Mouse (Mus musculus) MEL (cell line): ENCODE measurements at regions not wholly inside any gene's neighbourhood (a gene's known extent, or its start where the extent isn't known, plus 50 kb on each side); places are given as distances from the start of the nearest gene placed in this dataset.

Experiments used
- DNase-seq: peaks from one replicate; pipeline ENCODE4 v3.0.0; 2011; ENCODE audit warnings: low read depth, low spot score
- H3K27ac ChIP-seq: 2 replicates; pipeline ENCODE4 v1.5.1; 2012; ENCODE audit warnings: low read depth, mild to moderate bottlenecking, control low read depth, low read length, moderate library complexity; ENCODE audit not compliant: control insufficient read depth
- H3K27me3 ChIP-seq, 2 experiments: fragments of 150-350 bp in 1 of 2; sonication (generic) in 1 of 2; 2 replicates each; pipeline ENCODE4 v1.6.1; 2012; ENCODE audit warnings: low read length in 2 of 2, mild to moderate bottlenecking in 2 of 2, improper control_type of control experiment in 1 of 2, moderate library complexity in 1 of 2; ENCODE audit not compliant: insufficient read depth in 2 of 2, control insufficient read depth in 1 of 2
- H3K36me3 ChIP-seq, 2 experiments: 2 replicates each; pipeline ENCODE4 v1.6.1; 2012 to 2014; ENCODE audit warnings: low read length in 2 of 2, improper control_type of control experiment in 1 of 2, inconsistent platforms in 1 of 2, mild to moderate bottlenecking in 1 of 2; ENCODE audit not compliant: insufficient read depth in 2 of 2, control insufficient read depth in 1 of 2
- H3K4me1 ChIP-seq, 2 experiments: fragments of 150-350 bp in 1 of 2; sonication (generic) in 1 of 2; 2 replicates each; pipeline ENCODE4 v1.6.1; 2012; ENCODE audit warnings: low read length in 2 of 2, improper control_type of control experiment in 1 of 2, mild to moderate bottlenecking in 1 of 2; ENCODE audit not compliant: insufficient read depth in 2 of 2, control insufficient read depth in 1 of 2
- H3K4me3 ChIP-seq, 2 experiments: fragments of 150-350 bp in 1 of 2; sonication (generic) in 1 of 2; 2 replicates each; pipeline ENCODE4 v1.5.1; 2012; ENCODE audit warnings: low read depth in 2 of 2, low read length in 2 of 2, mild to moderate bottlenecking in 2 of 2, moderate library complexity in 2 of 2, control low read depth in 1 of 2, improper control_type of control experiment in 1 of 2; ENCODE audit not compliant: control insufficient read depth in 1 of 2, insufficient read depth in 1 of 2
- H3K79me2 ChIP-seq: 2 replicates; pipeline ENCODE4 v1.6.1; 2012; ENCODE audit warnings: mild to moderate bottlenecking, low read length, moderate library complexity; ENCODE audit not compliant: control insufficient read depth, poor library complexity, insufficient read depth
- H3K9ac ChIP-seq: 2 replicates; pipeline ENCODE4 v1.6.1; 2012; ENCODE audit warnings: low read depth, mild to moderate bottlenecking, control low read depth, low read length, moderate library complexity; ENCODE audit not compliant: control insufficient read depth, poor library complexity, severe bottlenecking
- H3K9me3 ChIP-seq: fragments of 150-350 bp; sonication (generic); replicated peaks from 2 replicates; pipeline ENCODE4 v1.6.1; 2012; ENCODE audit warnings: mild to moderate bottlenecking, low read length, improper control_type of control experiment, moderate library complexity; ENCODE audit not compliant: insufficient read depth
- E2F4 ChIP-seq: IDR thresholded peaks from 2 replicates; pipeline ENCODE4 v1.6.1; 2011; ENCODE audit warnings: low read depth, low read length, improper control_type of control experiment, borderline replicate concordance
- EP300 ChIP-seq, 2 experiments: IDR thresholded peaks; 2 replicates each; pipeline ENCODE4 v1.6.1; 2011; ENCODE audit warnings: improper control_type of control experiment in 2 of 2, low read length in 2 of 2, low read depth in 1 of 2, mild to moderate bottlenecking in 1 of 2
- GABPA ChIP-seq: IDR thresholded peaks from 2 replicates; pipeline ENCODE4 v1.6.1; 2012; ENCODE audit warnings: low read depth, mild to moderate bottlenecking, inconsistent platforms, low read length, improper control_type of control experiment, moderate library complexity
- KAT2A ChIP-seq: conservative IDR thresholded peaks from 2 replicates; pipeline ENCODE4 v1.6.1; 2012; ENCODE audit warnings: low read depth, low read length, improper control_type of control experiment, inconsistent platforms
- MAFK ChIP-seq: IDR thresholded peaks from 2 replicates; pipeline ENCODE4 v1.6.1; 2011; ENCODE audit warnings: low read depth, mild to moderate bottlenecking, low read length, improper control_type of control experiment, borderline replicate concordance
- MAZ ChIP-seq: IDR thresholded peaks from 2 replicates; pipeline ENCODE4 v1.6.1; 2012; ENCODE audit warnings: low read depth, mild to moderate bottlenecking, inconsistent platforms, low read length, improper control_type of control experiment
- MYB ChIP-seq: IDR thresholded peaks from 2 replicates; pipeline ENCODE4 v1.6.1; 2011; ENCODE audit warnings: mild to moderate bottlenecking, low read depth, low read length, improper control_type of control experiment
- NELFE ChIP-seq: IDR thresholded peaks from 2 replicates; pipeline ENCODE4 v1.6.1; 2011; ENCODE audit warnings: low read depth, low read length, improper control_type of control experiment
- POLR2A ChIP-seq, 2 experiments: IDR thresholded peaks; 2 replicates each; pipeline ENCODE4 v1.6.1; 2011 to 2012; ENCODE audit warnings: low read length in 2 of 2, mild to moderate bottlenecking in 2 of 2, control low read depth in 1 of 2, improper control_type of control experiment in 1 of 2, low read depth in 1 of 2, moderate library complexity in 1 of 2; ENCODE audit not compliant: control insufficient read depth in 1 of 2, insufficient read depth in 1 of 2, poor library complexity in 1 of 2
- POLR2AphosphoS5 ChIP-seq: IDR thresholded peaks from 2 replicates; pipeline ENCODE4 v1.6.1; 2012; ENCODE audit warnings: low read depth, borderline replicate concordance, mild to moderate bottlenecking, inconsistent platforms, low read length, moderate library complexity, mixed read lengths
- SIN3A ChIP-seq: IDR thresholded peaks from 2 replicates; pipeline ENCODE4 v1.6.1; 2012; ENCODE audit warnings: low read length, improper control_type of control experiment, inconsistent platforms
- UBTF ChIP-seq: IDR thresholded peaks from 2 replicates; pipeline ENCODE4 v1.6.1; 2012; ENCODE audit warnings: low read depth, mild to moderate bottlenecking, inconsistent platforms, low read length, improper control_type of control experiment, moderate library complexity, borderline replicate concordance; ENCODE audit not compliant: insufficient read depth
- ZC3H11A ChIP-seq: IDR thresholded peaks from 2 replicates; pipeline ENCODE4 v1.6.1; 2012; ENCODE audit warnings: low read depth, mild to moderate bottlenecking, inconsistent platforms, low read length, improper control_type of control experiment
- ZNF384 ChIP-seq: IDR thresholded peaks from 2 replicates; pipeline ENCODE4 v1.6.1; 2012; ENCODE audit warnings: low read depth, mild to moderate bottlenecking, inconsistent platforms, low read length, improper control_type of control experiment

- TF ChIP-seq ZNF384 (no peak), SIN3A (no peak), ZC3H11A (no peak), GABPA (no peak), E2F4 (no peak), KAT2A (no peak), EP300 (IDR thresholded peaks at IDR 0.05; ENCODE audit: low read depth in 1 of 2, low read length in 2 of 2) (no peak), MAFK (no peak), UBTF (no peak)
- TF ChIP-seq, all 39 proteins: peak for 0
- Histone ChIP-seq H3K9ac (no peak overlapping the region), H3K27ac (no peak overlapping the region), H3K4me3 (no peak overlapping the region), H3K9me3 (no peaks in the 10 kb centered on the region), H3K27me3 (no peaks in the 10 kb centered on the region; a peak in 1 of 4 replicates), H3K4me1 (no peaks in the 10 kb centered on the region), H3K79me2 (no peaks in the 10 kb centered on the region), H3K36me3 (no peaks in the 10 kb centered on the region)
- no peak for DNase-seq
These were observed 74.8 kb upstream of the Cpm start for GRCm38 (mm10) chr10:117554533-117554932.

- no peaks in the 10 kb centered on the region for H3K9me3 ChIP-seq
- H3K4me1 ChIP-seq: no peaks in the 10 kb centered on the region
- H3K27me3 ChIP-seq: no peaks in the 10 kb centered on the region; a peak in 1 of 4 replicates
- TF ChIP-seq POLR2AphosphoS5 (no peak), NELFE (no peak)
- H3K9ac ChIP-seq: no peak overlapping the region
- no peak for DNase-seq
- no peaks in the 10 kb centered on the region for H3K79me2 ChIP-seq
- H3K36me3 ChIP-seq: no peaks in the 10 kb centered on the region
- H3K4me3 ChIP-seq: no peak overlapping the region
- H3K27ac ChIP-seq: no peak overlapping the region
These were observed 75.8 kb upstream of the Cpm start for GRCm38 (mm10) chr10:117553211-117554186.

- Histone ChIP-seq H3K36me3 (no peaks in the 10 kb centered on the region), H3K4me3 (no peak overlapping the region), H3K79me2 (no peaks in the 10 kb centered on the region), H3K27me3 (no peaks in the 10 kb centered on the region; a peak in 1 of 4 replicates), H3K4me1 (no peaks in the 10 kb centered on the region), H3K9ac (no peak overlapping the region), H3K9me3 (no peaks in the 10 kb centered on the region), H3K27ac (no peak overlapping the region)
- TF ChIP-seq MYB (no peak), MAZ (no peak), POLR2A (IDR thresholded peaks at IDR 0.05; ENCODE audit: control insufficient read depth in 1 of 2, insufficient read depth in 1 of 2, low read depth in 1 of 2, low read length in 2 of 2, poor library complexity in 1 of 2) (no peak)
- no peak for DNase-seq
These were observed 77.1 kb upstream of the Cpm start for GRCm38 (mm10) chr10:117552049-117552652.
